Mouse (Mus musculus) lung, adult 2 months (tissue): ENCODE data around the gene Spry1.

Experiments used
- CTCF ChIP-seq: fragments of 200-500 bp; IDR thresholded peaks from 2 replicates; pipeline ENCODE4 v1.5.1; 2011; ENCODE audit warnings: mild to moderate bottlenecking, low read length, control low read depth; ENCODE audit not compliant: insufficient read depth
- POLR2A ChIP-seq: fragments of 200-500 bp; IDR thresholded peaks from 2 replicates; pipeline ENCODE4 v1.6.1; 2011; ENCODE audit warnings: low read depth, mild to moderate bottlenecking, control low read depth, low read length, borderline replicate concordance; ENCODE audit errors: extremely low read depth

DNA sequence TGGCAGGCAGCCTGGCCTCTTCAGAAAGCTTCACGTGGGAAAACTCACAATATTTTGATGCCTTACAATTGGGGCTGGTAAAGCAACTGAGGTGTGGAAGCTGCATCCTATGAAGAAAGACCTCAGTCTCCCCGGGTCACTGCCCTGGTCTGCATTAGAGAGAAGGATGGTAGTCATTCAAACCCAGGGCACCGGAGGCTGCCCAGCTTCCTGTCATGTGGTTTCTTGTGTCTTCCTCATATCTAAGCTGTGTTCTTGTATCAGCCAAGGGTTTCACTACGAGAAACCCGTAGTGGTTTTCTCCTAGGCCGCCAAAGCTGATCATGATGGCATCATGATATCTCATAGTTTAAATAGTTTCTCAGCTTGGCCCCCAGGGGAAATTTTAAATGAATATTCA lies 5.3 kb downstream of the Spry1 start:
- no peak for TF ChIP-seq CTCF
- TF ChIP-seq POLR2A, result no peak
